Mouse (Mus musculus) intestine, embryonic 15.5 days (tissue): Measurements from ENCODE around the gene Itm2b. TPM values are rescaled to one million over a fixed set of nuclear protein-coding genes. Genes with fewer than 3 reads are reported as not detected.

ENCODE experiments used
- ATAC-seq: fragments of 200-750 bp; cut with Nextera tagmentation; 2 replicates; pipeline ENCODE4 v1.8.0; 2017; ENCODE audit warnings: moderate TSS enrichment, moderate library complexity
- H3K27ac ChIP-seq: fragments of 300-500 bp; sonication (generic); 2 replicates; pipeline ENCODE4 v1.5.1; 2015; ENCODE audit warnings: mild to moderate bottlenecking, inconsistent platforms
- H3K27me3 ChIP-seq: fragments of 300-500 bp; sonication (generic); replicated peaks from 2 replicates; pipeline ENCODE4 v1.6.1; 2015; ENCODE audit warnings: inconsistent platforms
- H3K36me3 ChIP-seq: fragments of 300-500 bp; sonication (generic); 2 replicates; pipeline ENCODE4 v1.6.1; 2015; ENCODE audit warnings: inconsistent platforms
- H3K4me1 ChIP-seq: fragments of 300-500 bp; sonication (generic); replicated peaks from 2 replicates; pipeline ENCODE4 v1.6.1; 2015; ENCODE audit warnings: inconsistent platforms
- H3K4me2 ChIP-seq: fragments of 300-500 bp; sonication (generic); replicated peaks from 2 replicates; pipeline ENCODE4 v1.6.1; 2015; ENCODE audit warnings: mild to moderate bottlenecking, inconsistent platforms
- H3K4me3 ChIP-seq: fragments of 300-500 bp; sonication (generic); replicated peaks from 2 replicates; pipeline ENCODE4 v1.5.1; 2015; ENCODE audit warnings: inconsistent platforms
- H3K9ac ChIP-seq: fragments of 300-500 bp; sonication (generic); 2 replicates; pipeline ENCODE4 v1.6.1; 2015; ENCODE audit warnings: inconsistent platforms
- H3K9me3 ChIP-seq: fragments of 300-500 bp; sonication (generic); 2 replicates; pipeline ENCODE4 v1.6.1; 2016; ENCODE audit warnings: inconsistent platforms
- WGBS: fragments of 180-500 bp; shearing (Covaris S2); methylation state at CpG from one replicate; pipeline ENCODE4 v1.1.7; 2015; 5-methylcytosine and 5-hydroxymethylcytosine counted together
- polyA plus RNA-seq: library from polyadenylated mRNA; unstranded; fragments of >200 nt; fragmentation: Nextera tagmentation; extraction: Ambion mirVana; gene quantifications from 2 replicates; pipeline ENCODE4 v1.2.1, GENCODE M21; 2015

Gene Itm2b
- polyA plus RNA-seq, 1 experiment from 2014 or later = 678 TPM

- Histone ChIP-seq H3K9me3 (no peaks in the 10 kb centered on the region), H3K4me2 (peak overlapping the region; percentile 30), H3K27me3 (no peaks in the 10 kb centered on the region), H3K9ac (0 out of 2 replicates have a peak overlapping the region, but pooled peaks have one; percentile 1), H3K36me3 (peaks cover 12% of the 10 kb centered on the region; the same call in 1 of the 2 replicates), H3K27ac (peak overlapping the region; percentile 61), H3K4me1 (peaks cover 25% of the 10 kb centered on the region), H3K4me3 (no peak overlapping the region)
- ATAC-seq = peak; percentile 73
- 32% methylated on average over 11 of the region's 11 CpGs for WGBS
Measured at GRCm38 (mm10) chr14:73374315-73374890, 10.7 kb downstream of the Itm2b start.

GRCm38 (mm10) chr14:73373606-73374005, 11.5 kb downstream of the Itm2b start:
- Histone ChIP-seq H3K4me2 (no peak overlapping the region), H3K36me3 (peaks cover 10% of the 10 kb centered on the region; the same call in 1 of the 2 replicates), H3K9ac (no peak overlapping the region), H3K27ac (0 out of 2 replicates have a peak overlapping the region, but pooled peaks have one; percentile 61), H3K9me3 (no peaks in the 10 kb centered on the region), H3K4me3 (no peak overlapping the region), H3K27me3 (no peaks in the 10 kb centered on the region), H3K4me1 (peaks cover 25% of the 10 kb centered on the region)
- ATAC-seq = no peak
- WGBS = 51% methylated on average over 8 of the region's 8 CpGs

DNA sequence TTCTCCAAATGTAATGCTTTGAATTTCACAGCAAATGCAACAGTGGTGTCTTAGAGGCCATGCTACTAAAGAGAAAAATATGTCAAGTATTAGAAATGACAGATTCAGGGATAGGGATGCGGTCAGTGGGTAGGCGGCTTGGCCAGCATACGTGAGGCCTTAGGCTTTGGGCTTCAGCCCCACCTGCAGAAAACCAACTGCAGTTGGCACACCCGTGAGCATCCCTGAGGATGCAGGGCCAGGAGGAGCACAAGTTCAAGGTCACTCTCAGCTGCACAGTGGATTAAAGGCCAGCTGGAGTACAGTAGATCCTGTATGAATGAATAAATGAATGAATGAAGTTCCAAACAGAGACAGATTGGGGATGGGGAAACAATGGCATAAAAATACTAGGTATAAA, 12.1 kb downstream of the Itm2b start:
- Histone ChIP-seq H3K4me1 (peaks cover 25% of the 10 kb centered on the region), H3K9me3 (no peaks in the 10 kb centered on the region), H3K27ac (no peak overlapping the region), H3K4me2 (no peak overlapping the region), H3K27me3 (no peaks in the 10 kb centered on the region), H3K4me3 (no peak overlapping the region), H3K36me3 (peaks cover 10% of the 10 kb centered on the region; the same call in 1 of the 2 replicates), H3K9ac (no peak overlapping the region)
- WGBS = 87% methylated on average over 4 of the region's 4 CpGs
- no peak for ATAC-seq

DNA sequence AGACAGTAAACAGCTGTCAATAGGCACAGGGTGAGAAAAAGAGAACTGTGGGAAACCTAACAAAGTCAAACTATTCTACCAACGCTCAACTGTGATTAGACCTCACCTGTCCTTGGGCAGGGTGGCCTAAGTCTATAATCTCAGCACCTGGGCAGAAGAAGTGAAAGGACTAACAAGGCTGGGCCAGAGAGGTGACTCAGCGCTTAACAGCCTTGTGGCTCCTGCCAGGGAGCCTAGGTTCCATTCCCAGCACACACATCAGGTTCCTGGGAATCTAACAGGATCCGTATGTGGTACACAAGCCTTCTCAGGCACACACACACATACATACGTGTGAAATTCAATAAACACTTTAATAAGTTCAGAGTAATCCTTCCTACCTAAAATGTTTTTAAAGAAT, 13.5 kb downstream of the Itm2b start:
- H3K4me1 ChIP-seq = peaks cover 23% of the 10 kb centered on the region
- H3K27ac ChIP-seq = no peak overlapping the region
- no peaks in the 10 kb centered on the region for H3K27me3 ChIP-seq
- no peaks in the 10 kb centered on the region for H3K9me3 ChIP-seq
- H3K4me2 ChIP-seq = no peak overlapping the region
- 86% methylated on average over 4 of the region's 4 CpGs for WGBS
- H3K36me3 ChIP-seq = peaks cover 18% of the 10 kb centered on the region
- no peak overlapping the region for H3K4me3 ChIP-seq
- no peak for ATAC-seq
- H3K9ac ChIP-seq = no peak overlapping the region

GRCm38 (mm10) chr14:73370695-73371372, 14.3 kb downstream of the Itm2b start:
- no peak overlapping the region for H3K9ac ChIP-seq
- no peaks in the 10 kb centered on the region for H3K9me3 ChIP-seq
- H3K4me2 ChIP-seq = no peak overlapping the region
- H3K27me3 ChIP-seq = no peaks in the 10 kb centered on the region
- H3K4me1 ChIP-seq = peaks cover 21% of the 10 kb centered on the region
- H3K27ac ChIP-seq = no peak overlapping the region
- no peak overlapping the region for H3K4me3 ChIP-seq
- 76% methylated on average over 23 of the region's 23 CpGs for WGBS
- H3K36me3 ChIP-seq = peaks cover 21% of the 10 kb centered on the region
- no peak; the same call in 1 of the 2 replicates for ATAC-seq

- H3K4me3 ChIP-seq = no peak overlapping the region
- ATAC-seq = no peak
- H3K27me3 ChIP-seq = no peaks in the 10 kb centered on the region
- H3K4me2 ChIP-seq = no peak overlapping the region
- no peak overlapping the region for H3K9ac ChIP-seq
- no peaks in the 10 kb centered on the region for H3K9me3 ChIP-seq
- 75% methylated on average over 11 of the region's 11 CpGs for whole genome bisulfite sequencing
- no peak overlapping the region for H3K27ac ChIP-seq
- peaks cover 21% of the 10 kb centered on the region for H3K4me1 ChIP-seq
- H3K36me3 ChIP-seq = peaks cover 21% of the 10 kb centered on the region
Measured at GRCm38 (mm10) chr14:73370078-73370670, 14.9 kb downstream of the Itm2b start.

- 75% methylated on average over 4 of the region's 4 CpGs for WGBS
- ATAC-seq = no peak
- Histone ChIP-seq H3K36me3 (peaks cover 24% of the 10 kb centered on the region), H3K4me1 (peaks cover 18% of the 10 kb centered on the region), H3K4me3 (no peak overlapping the region), H3K4me2 (no peak overlapping the region), H3K27me3 (no peaks in the 10 kb centered on the region), H3K9me3 (no peaks in the 10 kb centered on the region), H3K27ac (no peak overlapping the region), H3K9ac (no peak overlapping the region)
Measured at GRCm38 (mm10) chr14:73369634-73370033, 15.5 kb downstream of the Itm2b start.

DNA sequence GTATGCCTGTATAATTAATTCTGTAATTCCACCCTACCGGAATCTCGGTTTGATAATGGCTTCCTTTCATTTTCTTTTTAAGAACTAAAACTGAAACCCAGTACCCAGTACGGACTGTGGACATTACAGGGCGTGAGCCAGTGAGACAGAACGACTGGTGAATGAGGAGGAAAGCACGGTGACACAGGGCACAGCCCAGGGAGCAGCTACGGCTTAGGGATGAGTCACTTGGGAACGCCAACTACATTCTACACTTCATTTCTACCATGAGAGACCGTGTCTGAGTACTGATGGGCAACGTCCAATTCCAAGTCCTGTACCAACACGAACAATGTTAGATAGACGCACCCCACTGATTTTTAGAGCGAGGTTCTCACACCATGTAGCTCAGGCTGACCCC, 16.1 kb downstream of the Itm2b start:
- Histone ChIP-seq H3K27ac (no peak overlapping the region), H3K4me2 (no peak overlapping the region), H3K4me3 (no peak overlapping the region), H3K36me3 (peaks cover 31% of the 10 kb centered on the region), H3K9ac (no peak overlapping the region), H3K27me3 (no peaks in the 10 kb centered on the region), H3K9me3 (no peaks in the 10 kb centered on the region), H3K4me1 (peaks cover 12% of the 10 kb centered on the region)
- 88% methylated on average over 13 of the region's 13 CpGs for WGBS
- ATAC-seq = no peak

DNA sequence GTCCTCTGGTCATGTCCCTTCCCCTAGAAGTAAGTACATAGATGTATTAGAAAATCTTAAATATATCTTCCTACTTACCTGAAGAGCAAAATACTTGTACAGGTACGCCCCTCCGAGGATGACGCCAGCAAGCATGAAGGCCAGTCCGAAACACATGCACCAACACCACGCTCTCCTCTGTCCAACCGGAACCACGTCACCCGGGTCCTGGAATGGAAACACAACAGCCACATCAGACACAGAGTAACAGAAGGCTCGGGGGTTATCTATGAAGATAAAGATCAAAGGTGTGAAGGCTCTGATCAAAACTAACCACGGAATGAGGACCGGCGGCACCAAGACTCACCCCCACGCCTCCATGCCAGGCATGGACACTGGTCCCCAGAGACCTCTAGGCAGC, 16.9 kb downstream of the Itm2b start:
- no peak for ATAC-seq
- Histone ChIP-seq H3K27ac (no peak overlapping the region), H3K4me3 (no peak overlapping the region), H3K9ac (no peak overlapping the region), H3K27me3 (no peaks in the 10 kb centered on the region), H3K9me3 (no peaks in the 10 kb centered on the region), H3K4me1 (peaks cover 7% of the 10 kb centered on the region; the same call in 1 of the 2 replicates), H3K4me2 (no peak overlapping the region), H3K36me3 (peaks cover 39% of the 10 kb centered on the region)
- WGBS = 93% methylated on average over 13 of the region's 13 CpGs

DNA sequence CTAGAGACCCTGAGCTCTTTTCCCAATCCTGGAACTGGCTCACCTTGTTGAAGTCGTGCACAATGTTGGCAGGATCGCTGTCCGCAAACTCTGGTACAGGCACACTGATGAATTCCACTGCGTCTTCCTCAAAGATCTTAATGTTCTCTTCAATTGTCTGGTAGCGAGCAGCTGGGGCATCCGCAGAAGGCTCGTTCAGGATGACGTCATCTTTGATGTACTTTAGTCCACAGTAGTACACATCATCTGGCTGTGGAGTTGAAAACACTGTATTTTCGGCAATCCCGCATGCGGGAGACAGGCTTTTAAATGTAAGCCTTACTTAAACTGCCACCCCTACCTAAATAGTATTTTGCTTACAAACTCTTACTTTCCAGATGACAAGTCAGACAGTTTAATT, 18.8 kb downstream of the Itm2b start:
- 80% methylated on average over 11 of the region's 11 CpGs for WGBS
- no peak overlapping the region for H3K4me2 ChIP-seq
- no peak overlapping the region for H3K4me3 ChIP-seq
- H3K9me3 ChIP-seq = no peaks in the 10 kb centered on the region
- 0 out of 2 replicates have a peak, but pooled peaks cover 3% of the 10 kb centered on the region for H3K4me1 ChIP-seq
- H3K9ac ChIP-seq = no peak overlapping the region
- H3K27ac ChIP-seq = no peak overlapping the region
- ATAC-seq = no peak
- no peaks in the 10 kb centered on the region for H3K27me3 ChIP-seq
- peaks cover 52% of the 10 kb centered on the region for H3K36me3 ChIP-seq

GRCm38 (mm10) chr14:73363782-73364181, 21.3 kb downstream of the Itm2b start:
- Histone ChIP-seq H3K36me3 (peaks cover 56% of the 10 kb centered on the region), H3K4me1 (no peaks in the 10 kb centered on the region), H3K27me3 (no peaks in the 10 kb centered on the region), H3K4me3 (no peak overlapping the region), H3K9ac (no peak overlapping the region), H3K27ac (no peak overlapping the region), H3K4me2 (no peak overlapping the region), H3K9me3 (no peaks in the 10 kb centered on the region)
- ATAC-seq = no peak
- whole genome bisulfite sequencing = 96% methylated on average over 11 of the region's 11 CpGs

GRCm38 (mm10) chr14:73354700-73355099, 30.4 kb downstream of the Itm2b start:
- peaks cover 11% of the 10 kb centered on the region for H3K36me3 ChIP-seq
- no peak overlapping the region for H3K4me2 ChIP-seq
- H3K4me3 ChIP-seq = no peak overlapping the region
- H3K4me1 ChIP-seq = no peaks in the 10 kb centered on the region
- WGBS = 92% methylated on average over 8 of the region's 8 CpGs
- H3K27me3 ChIP-seq = no peaks in the 10 kb centered on the region
- ATAC-seq = no peak
- no peak overlapping the region for H3K27ac ChIP-seq
- H3K9me3 ChIP-seq = no peaks in the 10 kb centered on the region
- no peak overlapping the region for H3K9ac ChIP-seq
